Mouse (Mus musculus) natural killer cell, adult 2 months (primary cell): Measurements from ENCODE around the gene 2210407C18Rik.

Experiments
- DNase-seq, 2 experiments: peaks; one replicate each; pipeline ENCODE4 v3.0.0; 2022; ENCODE audit warnings: low spot score in 2 of 2

The 2210407C18Rik gene

GRCm38 (mm10) chr11:58602062-58602461, 13.8 kb downstream of the 2210407C18Rik start:
- no peak for DNase-seq

DNA sequence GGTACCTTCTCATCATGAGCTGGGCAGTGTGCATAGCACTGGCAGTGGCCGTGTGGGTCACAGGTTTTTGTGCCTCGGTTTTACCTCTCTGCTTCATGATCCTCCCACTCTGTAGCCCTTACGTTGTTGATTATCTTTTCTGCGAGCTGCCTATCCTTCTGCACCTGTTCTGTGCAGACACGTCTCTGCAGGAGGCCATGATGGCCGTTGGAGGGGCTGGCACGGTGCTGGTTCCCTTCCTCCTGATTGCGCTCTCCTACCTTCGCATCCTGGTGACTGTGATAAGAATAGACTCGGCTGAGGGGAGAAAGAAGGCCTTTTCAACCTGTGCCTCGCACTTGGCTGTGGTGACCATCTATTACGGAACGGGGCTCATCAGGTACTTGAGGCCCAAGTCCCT, 18.0 kb downstream of the 2210407C18Rik start:
- DNase-seq = no peak

GRCm38 (mm10) chr11:58594814-58595213, 21.1 kb downstream of the 2210407C18Rik start, which contains the start of gene Olfr324:
Gene Olfr324, plus strand, starts transcription at chr11:58595114.
- no peak for DNase-seq

DNA sequence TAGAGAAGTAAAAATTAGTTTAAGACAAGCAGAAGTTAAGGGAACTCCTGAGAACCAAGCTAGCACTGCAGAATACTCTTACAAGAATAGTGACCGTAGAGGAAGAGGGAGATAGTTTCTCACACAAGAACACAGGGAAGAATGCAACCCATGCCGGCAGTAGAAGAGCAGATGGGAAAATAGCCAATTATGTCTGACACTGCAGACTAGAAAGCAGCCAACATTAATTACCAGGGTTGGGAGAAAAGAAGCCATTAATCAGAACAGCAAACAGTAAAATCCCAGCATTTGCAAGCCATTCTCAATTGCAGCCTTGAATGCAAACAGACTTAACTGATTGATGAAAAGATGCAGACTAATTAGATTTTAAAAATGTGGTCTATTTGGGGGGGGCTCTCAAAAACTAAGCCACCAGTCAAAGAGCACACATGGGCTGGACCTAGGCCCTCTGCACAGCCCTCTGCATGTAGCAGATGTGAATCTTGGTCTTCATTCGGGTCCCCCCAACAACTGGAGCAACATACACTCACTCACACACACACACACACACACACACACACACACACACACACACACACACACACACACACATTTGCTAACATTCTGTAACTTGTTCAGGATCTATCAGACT, 27.1 kb downstream of the 2210407C18Rik start:
- no peak for DNase-seq

- DNase-seq = peak; percentile 5 to 31
Measured at GRCm38 (mm10) chr11:58587898-58588348, 28.0 kb downstream of the 2210407C18Rik start.

GRCm38 (mm10) chr11:58578636-58579035, 37.2 kb downstream of the 2210407C18Rik start:
- DNase-seq = no peak

DNA sequence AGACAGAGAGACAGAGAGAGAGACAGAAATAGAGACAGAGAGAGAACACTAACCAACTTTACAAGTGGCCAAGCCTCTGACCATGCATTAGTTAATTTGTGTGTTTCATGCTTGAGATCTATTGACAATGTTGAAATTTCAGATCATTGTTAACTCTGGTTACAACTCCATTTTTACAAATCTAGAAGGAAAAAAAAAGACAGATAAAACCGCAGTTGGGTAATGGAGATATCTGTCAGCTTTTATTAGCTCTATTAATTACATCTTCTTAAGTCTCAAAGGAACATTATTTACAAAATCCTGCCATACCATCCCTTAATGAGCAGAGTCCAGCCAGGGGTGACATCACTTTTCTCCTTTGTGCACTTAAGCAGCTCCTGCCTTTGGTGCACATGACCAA, 38.4 kb downstream of the 2210407C18Rik start, which contains the start of gene Olfr325:
Gene Olfr325, plus strand, starts transcription at position 301 of the 400 bp plus-strand sequence.
- DNase-seq = no peak

- DNase-seq = no peak
Measured at GRCm38 (mm10) chr11:58570405-58570804, 45.5 kb downstream of the 2210407C18Rik start, which contains the start of gene Olfr224. Gene Olfr224, minus strand, starts transcription at chr11:58570553.
